Mouse (Mus musculus) erythroblast, embryonic 14.5 days (primary cell): ENCODE measurements around the gene Klc4.

Source experiments
- GATA1 ChIP-seq: IDR thresholded peaks from 2 replicates; pipeline ENCODE4 v1.6.1; 2012; ENCODE audit warnings: low read length, inconsistent platforms, mixed read lengths
- TAL1 ChIP-seq: IDR thresholded peaks from 3 replicates; pipeline ENCODE4 v1.6.1; 2012; ENCODE audit warnings: low read length, inconsistent platforms, mixed read lengths

DNA sequence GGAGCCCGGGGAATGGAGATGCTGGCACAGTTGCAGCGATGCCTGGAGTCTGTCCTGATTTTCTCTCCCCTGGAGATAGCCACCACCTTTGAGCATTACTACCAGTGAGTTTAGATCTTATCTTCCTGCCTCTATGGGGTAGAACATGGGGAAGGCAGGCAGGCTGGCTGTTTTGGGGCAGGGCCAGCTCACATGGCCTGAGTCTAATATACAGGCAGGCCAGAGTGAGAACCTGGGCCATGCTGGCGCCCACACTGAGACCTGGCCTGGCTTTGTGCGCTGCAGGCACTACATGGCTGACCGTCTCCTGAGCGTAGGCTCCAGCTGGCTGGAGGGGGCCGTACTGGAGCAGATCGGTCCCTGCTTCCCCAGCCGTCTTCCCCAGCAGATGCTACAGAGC lies 15.5 kb upstream of the Klc4 start:
- no peak for TF ChIP-seq GATA1
- TF ChIP-seq TAL1, result no peak
